Mouse (Mus musculus) ES-Bruce4 (cell line): ENCODE data around the gene Tmem132c. TPM values are rescaled to one million over a fixed set of nuclear protein-coding genes. Genes with fewer than 3 reads are reported as not detected.

ENCODE experiments used
- H3K27ac ChIP-seq: 2 replicates; pipeline ENCODE4 v1.5.1; 2012; ENCODE audit warnings: low read length, inconsistent platforms; ENCODE audit not compliant: insufficient read depth
- H3K27me3 ChIP-seq: 2 replicates; pipeline ENCODE4 v1.6.1; 2012; ENCODE audit warnings: mild to moderate bottlenecking, low read length, inconsistent platforms; ENCODE audit not compliant: control insufficient read depth, poor library complexity, insufficient read depth, severe bottlenecking
- H3K36me3 ChIP-seq: 2 replicates; pipeline ENCODE4 v1.6.1; 2012; ENCODE audit warnings: inconsistent platforms, mild to moderate bottlenecking, low read length, moderate library complexity; ENCODE audit not compliant: control insufficient read depth, poor library complexity, insufficient read depth, severe bottlenecking
- H3K4me1 ChIP-seq: one replicate; pipeline ENCODE4 v1.8.1; 2011; ENCODE audit warnings: low read length; ENCODE audit not compliant: control insufficient read depth, insufficient read depth
- H3K4me3 ChIP-seq: 2 replicates; pipeline ENCODE4 v1.5.1; 2011; ENCODE audit warnings: low read depth, mild to moderate bottlenecking, low read length
- H3K9ac ChIP-seq: 2 replicates; pipeline ENCODE4 v1.6.1; 2012; ENCODE audit warnings: low read depth, mild to moderate bottlenecking, inconsistent platforms; ENCODE audit not compliant: poor library complexity, severe bottlenecking
- H3K9me3 ChIP-seq: replicated peaks from 2 replicates; pipeline ENCODE4 v1.6.1; 2012; ENCODE audit warnings: mild to moderate bottlenecking, low read length, inconsistent platforms; ENCODE audit not compliant: control insufficient read depth, poor library complexity, insufficient read depth, severe bottlenecking
- CTCF ChIP-seq: IDR thresholded peaks from one replicate; pipeline ENCODE4 v1.8.1; 2011; ENCODE audit warnings: low read depth, low read length
- EP300 ChIP-seq: IDR thresholded peaks from 2 replicates; pipeline ENCODE4 v1.6.1; 2011; ENCODE audit warnings: low read depth, low read length; ENCODE audit not compliant: insufficient read depth
- POLR2A ChIP-seq: IDR thresholded peaks from one replicate; pipeline ENCODE4 v1.8.1; 2011; ENCODE audit warnings: low read length; ENCODE audit not compliant: insufficient read depth
- polyA plus RNA-seq: library from polyadenylated mRNA; stranded (reverse); fragments of >200 nt; gene quantifications from 2 replicates; pipeline ENCODE4 v1.2.4, GENCODE M21; 2011; ENCODE audit warnings: low read depth; ENCODE audit not compliant: missing spikeins, insufficient read depth, insufficient read length

Gene Tmem132c
- polyA plus RNA-seq, 1 experiment, result 3.1 TPM

GRCm38 (mm10) chr5:127290461-127291250 is 49.0 kb downstream of the Tmem132c start:
- no peaks in the 10 kb centered on the region for H3K4me1 ChIP-seq
- H3K27ac ChIP-seq, result no peak overlapping the region
- H3K9ac ChIP-seq, result no peak overlapping the region
- no peaks in the 10 kb centered on the region for H3K9me3 ChIP-seq
- H3K27me3 ChIP-seq, result no peaks in the 10 kb centered on the region
- no peaks in the 10 kb centered on the region for H3K36me3 ChIP-seq
- TF ChIP-seq EP300 (no peak), CTCF (no peak), POLR2A (no peak)
- no peak overlapping the region for H3K4me3 ChIP-seq

GRCm38 (mm10) chr5:127291581-127291980 is 50.0 kb downstream of the Tmem132c start:
- no peaks in the 10 kb centered on the region for H3K27me3 ChIP-seq
- H3K27ac ChIP-seq, result no peak overlapping the region
- TF ChIP-seq POLR2A (no peak), EP300 (no peak), CTCF (no peak)
- no peaks in the 10 kb centered on the region for H3K4me1 ChIP-seq
- H3K9me3 ChIP-seq, result no peaks in the 10 kb centered on the region
- no peak overlapping the region for H3K9ac ChIP-seq
- H3K36me3 ChIP-seq, result no peaks in the 10 kb centered on the region
- no peak overlapping the region for H3K4me3 ChIP-seq

DNA sequence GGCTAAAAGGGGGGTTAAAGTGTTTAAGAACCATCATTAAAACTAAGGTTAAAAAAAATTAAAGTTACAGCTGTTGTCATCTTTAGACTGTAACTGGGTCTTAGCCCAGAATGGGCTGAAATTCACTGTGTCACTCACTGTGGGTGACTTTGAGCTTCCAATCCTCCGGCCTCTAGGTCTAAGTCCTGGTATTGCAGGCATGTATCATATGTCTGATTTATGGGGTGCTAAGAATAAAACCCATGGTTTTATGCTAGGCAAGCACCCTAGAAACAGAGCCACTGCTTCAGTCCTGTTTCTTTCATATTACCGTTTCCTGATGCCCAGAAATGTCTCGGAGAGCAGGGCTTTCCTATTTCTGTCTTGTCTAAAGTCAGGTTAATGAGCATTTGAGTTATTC is 52.1 kb downstream of the Tmem132c start:
- Histone ChIP-seq H3K27ac (no peak overlapping the region), H3K36me3 (no peaks in the 10 kb centered on the region), H3K4me1 (no peaks in the 10 kb centered on the region), H3K9me3 (no peaks in the 10 kb centered on the region), H3K4me3 (no peak overlapping the region), H3K27me3 (no peaks in the 10 kb centered on the region), H3K9ac (no peak overlapping the region)
- no peak for TF ChIP-seq CTCF

GRCm38 (mm10) chr5:127297461-127297860 is 55.9 kb downstream of the Tmem132c start:
- no peak for TF ChIP-seq POLR2A
- no peak for TF ChIP-seq CTCF
- no peak for TF ChIP-seq EP300
- H3K4me3 ChIP-seq, result no peak overlapping the region
- H3K9ac ChIP-seq, result no peak overlapping the region
- H3K9me3 ChIP-seq, result no peaks in the 10 kb centered on the region
- no peak overlapping the region for H3K27ac ChIP-seq
- H3K4me1 ChIP-seq, result no peaks in the 10 kb centered on the region
- H3K36me3 ChIP-seq, result no peaks in the 10 kb centered on the region
- no peaks in the 10 kb centered on the region for H3K27me3 ChIP-seq

DNA sequence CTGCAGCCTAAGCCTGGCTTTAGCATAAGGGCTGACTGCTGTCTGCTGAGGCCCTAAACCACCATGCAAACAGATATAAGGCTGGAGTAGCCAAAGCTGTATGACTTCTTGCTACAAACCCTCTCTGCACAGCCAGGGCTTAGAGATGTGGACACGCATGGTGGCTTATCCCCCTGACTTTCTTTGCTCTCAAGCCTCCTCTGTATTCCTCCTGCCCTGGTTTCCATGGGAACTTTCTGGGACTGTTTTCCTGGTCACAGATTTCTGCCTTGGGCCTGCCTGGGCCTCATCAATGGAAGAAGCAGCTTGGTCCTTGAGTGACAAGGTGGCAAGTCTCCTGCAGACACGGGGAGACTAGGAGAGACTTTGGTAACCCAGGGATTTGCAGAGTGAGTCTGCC is 56.5 kb downstream of the Tmem132c start:
- no peak overlapping the region for H3K27ac ChIP-seq

GRCm38 (mm10) chr5:127299010-127299409 is 57.4 kb downstream of the Tmem132c start:
- Histone ChIP-seq H3K4me3 (no peak overlapping the region), H3K4me1 (no peaks in the 10 kb centered on the region), H3K9me3 (no peaks in the 10 kb centered on the region), H3K36me3 (no peaks in the 10 kb centered on the region), H3K27ac (no peak overlapping the region), H3K9ac (no peak overlapping the region), H3K27me3 (no peaks in the 10 kb centered on the region)
- TF ChIP-seq CTCF (no peak), POLR2A (no peak), EP300 (no peak)

More for the DNA sequence above, 56.5 kb downstream of the Tmem132c start:
- TF ChIP-seq POLR2A (no peak), CTCF (no peak), EP300 (no peak)
- H3K27me3 ChIP-seq, result no peaks in the 10 kb centered on the region
- no peaks in the 10 kb centered on the region for H3K36me3 ChIP-seq
- H3K9ac ChIP-seq, result no peak overlapping the region
- H3K4me1 ChIP-seq, result no peaks in the 10 kb centered on the region
- H3K4me3 ChIP-seq, result no peak overlapping the region
- no peaks in the 10 kb centered on the region for H3K9me3 ChIP-seq
